Mouse (Mus musculus): ENCODE data around the gene Oas1f. TPM values are rescaled to one million over a fixed set of nuclear protein-coding genes. Genes with fewer than 3 reads are reported as not detected.
"Not testable (repeated sequence)": the region's sequence is repeated elsewhere in the genome, so short reads cannot be mapped to it uniquely, and the experiment has no call there.

Gene Oas1f
- total RNA-seq, 2 experiments from 2014 or later = not detected

- intact Hi-C loops (cut with DNase I) = no loop called here
- DNase-seq (ENCODE audit: low spot score in 2 of 2) = no peak
These were observed 22.4 kb downstream of the Oas1f start for GRCm38 (mm10) chr5:120869436-120870015.

DNA sequence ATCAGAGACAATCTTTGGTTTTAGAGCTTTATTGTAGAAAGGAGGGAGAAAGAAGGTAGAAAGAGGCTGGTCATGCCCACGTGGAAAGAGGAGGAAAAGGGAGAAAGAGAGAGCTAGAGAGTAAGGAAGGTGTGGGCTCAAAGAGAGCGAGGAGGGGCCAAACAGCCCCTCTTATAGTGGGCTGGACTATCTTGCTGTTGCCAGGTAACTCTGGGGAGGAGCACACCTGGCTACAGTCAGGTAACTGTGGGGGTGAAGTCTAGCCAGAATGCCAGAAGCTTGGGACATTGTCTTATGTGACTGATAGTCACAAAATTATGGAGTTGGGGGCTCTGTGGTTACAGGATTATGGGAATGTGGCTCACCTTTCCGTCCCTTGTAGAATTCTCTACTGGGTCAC, 22.9 kb downstream of the Oas1f start:
- intact Hi-C loops (cut with DNase I) = no loop called here
- DNase-seq (ENCODE audit: low spot score in 2 of 2) = no peak

DNA sequence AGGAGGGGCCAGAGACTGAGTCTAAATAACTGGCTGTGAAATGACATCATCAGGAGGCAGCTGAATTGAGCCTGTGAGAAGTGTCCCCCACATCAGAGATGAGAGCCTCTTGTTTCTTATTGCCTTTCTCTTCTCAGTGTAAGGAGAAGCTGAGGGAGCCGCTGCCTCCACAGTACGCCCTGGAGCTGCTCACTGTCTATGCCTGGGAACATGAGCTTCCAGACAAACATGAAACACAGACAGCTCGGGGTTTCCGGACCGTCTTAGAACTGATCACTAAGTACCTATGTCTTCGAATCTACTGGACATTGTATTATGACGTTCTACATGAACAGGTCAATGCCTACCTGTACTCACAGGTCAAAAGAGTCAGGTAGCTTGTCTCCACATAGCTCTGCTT, 23.6 kb downstream of the Oas1f start:
- intact Hi-C loops (cut with DNase I) = no loop called here
- peak; percentile 12 to 14 for DNase-seq (ENCODE audit: low spot score in 2 of 2)

DNA sequence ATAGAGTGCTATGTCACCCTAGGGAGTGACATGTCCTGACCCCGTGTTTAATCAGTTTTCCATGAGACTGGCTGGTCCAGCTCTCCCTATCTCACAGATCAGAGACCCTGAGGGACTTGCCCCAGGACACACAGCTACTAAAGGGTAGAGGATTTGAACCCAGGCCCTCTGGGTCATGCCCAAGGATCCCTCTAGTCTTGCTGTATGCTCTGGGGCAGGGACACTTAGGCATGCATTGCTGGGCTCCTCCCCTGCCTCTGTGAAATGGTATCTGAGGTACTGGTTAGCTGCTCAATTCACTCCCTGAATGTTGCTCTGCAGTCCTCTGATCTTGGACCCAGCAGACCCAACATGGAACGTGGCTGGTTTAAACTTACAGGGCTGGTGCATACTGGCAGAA, 24.3 kb downstream of the Oas1f start:
- intact Hi-C loops (cut with DNase I) = no loop called here
- no peak for DNase-seq (ENCODE audit: low spot score in 2 of 2)

GRCm38 (mm10) chr5:120876839-120877238, 29.7 kb downstream of the Oas1f start:
- intact Hi-C loops (cut with DNase I); DNase-seq (ENCODE audit: low spot score in 2 of 2): not testable (repeated sequence)

DNA sequence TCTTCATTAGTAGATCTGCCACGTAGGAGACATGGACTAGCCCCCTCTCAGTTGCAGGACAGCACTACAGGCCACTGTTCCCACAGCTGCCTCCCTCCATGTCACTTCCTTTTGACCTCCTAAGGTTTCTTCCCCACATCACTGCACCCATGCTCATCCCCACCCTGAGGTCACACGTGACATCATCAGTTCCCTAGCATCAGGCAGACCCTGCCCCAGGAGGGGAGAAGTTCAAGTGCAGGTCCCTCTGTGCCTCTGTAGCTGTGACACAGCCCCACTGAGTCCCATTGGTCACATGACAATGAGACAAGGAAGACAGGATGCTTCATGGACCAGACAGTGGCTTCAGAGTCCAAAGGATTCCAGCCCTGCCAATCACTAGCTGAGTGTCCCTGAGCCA, 30.2 kb downstream of the Oas1f start:
- DNase-seq (ENCODE audit: low spot score in 2 of 2); intact Hi-C loops (cut with DNase I): not testable (repeated sequence)

GRCm38 (mm10) chr5:120878803-120879202, 31.6 kb downstream of the Oas1f start:
- intact Hi-C loops (cut with DNase I); DNase-seq (ENCODE audit: low spot score in 2 of 2): not testable (repeated sequence)

DNA sequence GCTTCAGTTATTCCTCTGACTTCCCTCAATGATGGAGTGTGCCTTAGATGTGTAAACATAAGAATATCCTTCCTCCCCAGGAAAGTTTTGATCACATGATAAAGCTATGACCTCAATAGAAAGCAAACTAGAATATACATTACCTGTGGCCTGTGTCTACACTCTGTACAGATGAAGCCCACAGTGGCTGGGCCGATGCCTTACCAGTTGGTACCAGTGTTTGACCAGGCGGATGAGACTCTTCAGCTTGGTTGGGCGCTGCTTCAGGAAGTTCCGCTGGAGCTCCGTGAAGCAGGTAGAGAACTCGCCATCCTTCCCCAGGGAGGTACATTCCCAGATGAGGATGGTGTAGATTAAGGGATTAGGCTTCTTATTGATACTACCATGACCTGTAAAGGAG, 34.5 kb downstream of the Oas1f start:
- DNase-seq (ENCODE audit: low spot score in 2 of 2); intact Hi-C loops (cut with DNase I): not testable (repeated sequence)

DNA sequence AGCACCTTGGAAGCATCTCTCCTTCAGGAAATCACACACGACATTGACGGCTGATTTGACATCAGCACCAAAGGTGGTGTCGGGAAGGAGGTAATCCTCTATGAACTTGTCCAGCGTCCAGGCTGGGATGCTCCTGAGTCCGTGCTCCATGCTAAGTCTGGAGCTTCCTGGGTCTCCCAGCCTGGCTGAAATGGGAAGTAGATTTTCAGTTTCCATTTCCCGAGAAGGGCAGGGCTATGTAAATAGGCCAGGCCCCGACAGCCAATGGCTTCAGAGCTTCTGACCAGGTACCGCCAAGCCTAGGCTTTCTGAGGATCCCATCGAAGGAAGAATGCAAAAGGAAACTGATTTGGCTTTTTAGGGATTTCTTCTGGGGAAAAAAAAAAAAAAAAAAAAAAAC, 40.2 kb downstream of the Oas1f start, which contains the start of gene Oas1g:
Gene Oas1g, minus strand, starts transcription at position 201 of the 400 bp plus-strand sequence.
- DNase-seq (ENCODE audit: low spot score in 2 of 2); intact Hi-C loops (cut with DNase I): not testable (repeated sequence)

GRCm38 (mm10) chr5:120887831-120888230, 40.7 kb downstream of the Oas1f start:
- intact Hi-C loops (cut with DNase I) = no loop called here
- DNase-seq (ENCODE audit: low spot score in 2 of 2) = no peak

DNA sequence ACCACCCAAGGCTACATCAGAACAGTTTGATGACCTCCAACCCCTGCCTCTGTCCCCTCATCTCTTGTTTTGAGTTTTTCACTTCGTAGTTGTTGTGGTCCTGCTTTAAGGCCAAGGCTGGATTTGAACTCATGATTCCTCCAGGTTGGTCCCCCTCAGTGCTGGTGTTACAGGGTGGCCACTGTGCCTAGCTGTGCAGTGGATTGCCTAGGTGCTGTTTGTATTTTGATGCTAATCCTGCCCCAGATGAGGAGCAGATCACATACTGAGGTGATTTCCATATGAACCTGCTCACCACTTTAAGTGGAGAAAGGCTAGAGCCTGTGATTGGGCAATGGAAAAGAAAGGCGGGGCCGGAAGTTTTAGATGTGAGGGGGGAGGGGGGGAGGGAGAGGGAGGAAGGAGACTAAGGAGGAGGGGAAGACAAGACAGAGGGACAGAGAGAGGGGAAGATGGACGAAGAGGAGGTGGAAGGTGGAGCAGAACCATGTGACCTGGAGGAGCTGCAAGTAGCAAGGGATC, 41.2 kb downstream of the Oas1f start:
- intact Hi-C loops (cut with DNase I); DNase-seq (ENCODE audit: low spot score in 2 of 2): not testable (repeated sequence)

DNA sequence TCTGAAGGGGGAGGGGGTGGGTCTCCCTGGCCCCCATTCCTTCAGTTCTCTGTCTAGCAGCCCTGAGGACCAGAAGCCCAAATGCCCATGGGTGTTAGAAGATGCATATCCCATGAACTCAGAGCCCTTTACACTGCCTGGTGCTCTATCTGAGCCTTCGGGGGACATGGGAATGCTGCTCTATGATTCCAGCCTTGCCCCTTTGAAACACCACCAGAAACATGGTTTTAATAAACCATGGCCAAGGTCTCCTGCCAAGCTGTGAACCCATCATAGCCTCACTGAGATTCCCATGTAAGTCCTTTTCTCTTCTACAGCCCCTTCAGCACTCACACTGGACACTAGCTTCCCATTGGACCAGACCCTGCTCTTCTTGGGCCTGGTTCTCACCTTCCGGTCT, 42.9 kb downstream of the Oas1f start:
- no peak for DNase-seq (ENCODE audit: low spot score in 2 of 2)

DNA sequence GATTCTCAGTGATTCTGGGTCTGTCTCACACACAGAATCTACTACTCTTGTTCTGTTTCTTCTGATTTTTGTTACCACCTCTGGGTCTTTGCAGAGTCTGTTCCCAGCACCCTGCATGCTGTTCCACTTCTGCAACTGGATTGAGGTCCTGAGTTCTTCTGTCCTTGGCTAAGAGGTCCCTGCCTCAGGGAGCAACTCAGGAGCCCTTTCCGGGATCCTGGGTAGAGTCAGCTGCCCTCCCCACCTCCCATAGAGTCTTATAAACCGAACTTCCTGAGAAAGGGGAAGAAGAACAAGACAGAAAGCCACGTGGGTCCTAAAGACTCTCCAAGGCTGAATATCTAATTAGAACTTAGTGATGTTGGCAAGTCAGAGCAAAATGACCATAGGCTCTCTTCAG, 43.8 kb downstream of the Oas1f start:
- intact Hi-C loops (cut with DNase I) = no loop called here
- no peak for DNase-seq (ENCODE audit: low spot score in 2 of 2)

More for the DNA sequence above, 42.9 kb downstream of the Oas1f start:
- intact Hi-C loops (cut with DNase I) = no loop called here

GRCm38 (mm10) chr5:120891566-120892242, 44.5 kb downstream of the Oas1f start:
- DNase-seq (ENCODE audit: low spot score in 2 of 2); intact Hi-C loops (cut with DNase I): not testable (repeated sequence)

- DNase-seq (ENCODE audit: low spot score in 2 of 2) = no peak
- intact Hi-C loops (cut with DNase I) = no loop called here
These were observed 45.1 kb downstream of the Oas1f start for GRCm38 (mm10) chr5:120892243-120892660.

GRCm38 (mm10) chr5:120893866-120894265, 46.7 kb downstream of the Oas1f start:
- intact Hi-C loops (cut with DNase I); DNase-seq (ENCODE audit: low spot score in 2 of 2): not testable (repeated sequence)

- intact Hi-C loops (cut with DNase I); DNase-seq (ENCODE audit: low spot score in 2 of 2): not testable (repeated sequence)
These were observed 47.5 kb downstream of the Oas1f start for GRCm38 (mm10) chr5:120894692-120895091.

- DNase-seq (ENCODE audit: low spot score in 2 of 2) = no peak
- intact Hi-C loops (cut with DNase I) = no loop called here
These were observed 48.2 kb downstream of the Oas1f start for GRCm38 (mm10) chr5:120895231-120895900.

DNA sequence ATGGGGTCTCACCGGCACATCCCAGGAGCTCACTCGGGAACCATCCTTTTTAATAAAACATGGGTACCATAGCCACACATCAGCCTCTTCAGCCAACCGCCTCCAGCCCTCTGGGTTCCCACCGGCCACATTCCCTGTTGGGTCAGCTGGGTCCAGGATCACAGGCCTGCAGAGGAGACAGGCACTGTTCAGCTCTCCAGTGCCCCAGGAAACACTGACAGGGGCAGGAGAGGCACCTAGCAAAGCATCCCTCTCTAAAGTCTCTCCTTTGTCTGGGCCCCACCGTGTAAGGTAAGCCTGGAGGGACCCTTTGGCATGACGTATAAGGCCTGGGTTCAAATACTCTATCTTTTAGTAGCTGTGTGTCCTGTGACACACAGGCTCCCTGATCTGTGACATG, 51.1 kb downstream of the Oas1f start:
- intact Hi-C loops (cut with DNase I) = no loop called here
- DNase-seq (ENCODE audit: low spot score in 2 of 2) = no peak

- no peak for DNase-seq (ENCODE audit: low spot score in 2 of 2)
- intact Hi-C loops (cut with DNase I) = no loop called here
These were observed 51.6 kb downstream of the Oas1f start for GRCm38 (mm10) chr5:120898726-120899125.

Data from left cerebral cortex, postnatal 14 days (tissue).